Mouse (Mus musculus) liver, adult 2 months (tissue): ENCODE data around the gene Mus81.
"Not testable (repeated sequence)": the region's sequence is repeated elsewhere in the genome, so short reads cannot be mapped to it uniquely, and the experiment has no call there.

ENCODE experiments used
- CTCF ChIP-seq: fragments of 200-500 bp; IDR thresholded peaks from 2 replicates; pipeline ENCODE4 v1.5.1; 2011; ENCODE audit warnings: low read depth, low read length, control low read depth
- POLR2A ChIP-seq: fragments of 200-500 bp; IDR thresholded peaks from 2 replicates; pipeline ENCODE4 v1.6.1; 2011; ENCODE audit warnings: low read length, control low read depth; ENCODE audit not compliant: insufficient read depth; ENCODE audit errors: extremely low read depth

GRCm38 (mm10) chr19:5489721-5490120 lies 1.5 kb upstream of the Mus81 start:
- TF ChIP-seq POLR2A, CTCF: not testable (repeated sequence)
